Mouse (Mus musculus): ENCODE measurements at regions not wholly inside any gene's neighbourhood (a gene's known extent, or its start where the extent isn't known, plus 50 kb on each side); places are given as distances from the start of the nearest gene placed in this dataset.

DNA sequence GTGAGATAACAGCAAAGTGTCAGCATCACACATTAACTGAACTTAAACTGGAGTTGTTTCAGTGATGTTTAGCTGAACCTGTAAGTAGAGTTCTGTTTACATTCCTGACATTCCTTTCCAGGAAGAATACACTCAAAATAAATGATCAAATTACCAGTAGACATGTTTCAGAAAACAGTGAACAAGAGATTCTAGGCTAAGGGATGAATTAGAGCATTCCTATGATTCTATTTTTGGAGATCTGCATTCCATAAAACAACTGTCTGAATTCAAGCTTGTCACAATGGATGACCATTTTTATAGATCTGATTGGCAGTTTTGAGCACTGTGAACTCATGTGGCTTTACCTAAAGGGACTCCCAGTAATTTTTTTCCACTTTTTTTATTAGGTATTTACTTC lies 125.0 kb upstream of the Gm765 start:
- DNase-seq (ENCODE audit: low spot score), result no peak

DNA sequence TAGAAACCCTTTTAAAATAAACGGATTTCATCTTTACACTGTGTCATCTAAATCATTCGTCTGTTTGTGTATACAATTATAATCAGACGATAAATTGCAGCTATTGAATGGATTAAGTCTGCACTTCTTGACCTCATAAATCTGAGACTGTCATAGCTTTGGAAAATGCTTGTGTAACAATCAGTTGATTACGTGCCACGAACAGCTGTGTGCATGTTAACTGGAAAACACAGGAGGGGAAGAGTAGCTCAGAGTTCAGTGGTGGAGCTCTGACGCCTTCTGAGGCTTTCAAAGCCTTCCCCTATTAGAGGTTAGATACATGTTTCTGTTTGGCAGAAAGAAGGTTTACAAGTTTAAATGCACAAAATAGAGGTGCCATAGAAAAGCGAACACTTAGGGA lies 109.7 kb upstream of the Gm765 start:
- no peak for DNase-seq (ENCODE audit: low spot score)

DNA sequence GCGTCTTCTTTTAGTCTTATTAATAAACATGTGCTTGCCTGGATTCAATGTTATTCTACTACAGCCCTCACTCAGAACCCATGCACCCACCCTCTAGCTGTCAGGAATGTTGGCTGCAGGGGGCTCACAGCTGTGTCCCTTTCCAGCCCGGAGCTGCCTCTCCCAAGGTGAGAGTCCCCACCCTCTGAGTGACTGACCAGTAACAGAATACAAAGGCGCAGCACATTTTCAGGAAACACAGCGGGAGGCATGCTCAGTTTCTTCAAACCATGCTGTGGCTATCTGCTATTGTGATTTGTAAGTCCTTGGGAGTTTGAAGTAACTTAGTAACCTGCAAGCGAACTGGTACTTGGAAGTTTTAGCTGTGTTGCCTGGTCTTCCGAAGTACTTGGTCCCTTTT lies 93.1 kb upstream of the Gm765 start:
- DNase-seq (ENCODE audit: low spot score), result no peak

DNA sequence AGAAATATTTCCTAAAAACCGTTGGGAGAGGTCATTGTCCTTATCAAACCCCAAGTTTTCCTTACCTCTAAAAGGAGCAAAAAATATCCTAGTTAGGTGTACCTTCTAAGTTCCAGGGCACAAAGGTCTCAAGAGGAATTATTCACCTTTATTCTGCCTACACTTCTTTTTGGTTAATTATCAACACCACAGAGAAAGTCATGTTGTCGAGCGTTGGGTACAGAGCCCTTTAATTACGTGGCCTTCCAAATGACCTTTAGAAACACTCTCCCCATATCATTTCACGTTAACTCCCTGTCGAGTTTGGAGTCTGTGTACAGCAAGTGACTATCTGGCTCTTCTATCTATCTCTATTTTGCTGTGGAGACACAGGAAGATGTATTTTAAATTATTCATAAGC lies 90.7 kb upstream of the Gm765 start:
- DNase-seq (ENCODE audit: low spot score), result no peak

DNA sequence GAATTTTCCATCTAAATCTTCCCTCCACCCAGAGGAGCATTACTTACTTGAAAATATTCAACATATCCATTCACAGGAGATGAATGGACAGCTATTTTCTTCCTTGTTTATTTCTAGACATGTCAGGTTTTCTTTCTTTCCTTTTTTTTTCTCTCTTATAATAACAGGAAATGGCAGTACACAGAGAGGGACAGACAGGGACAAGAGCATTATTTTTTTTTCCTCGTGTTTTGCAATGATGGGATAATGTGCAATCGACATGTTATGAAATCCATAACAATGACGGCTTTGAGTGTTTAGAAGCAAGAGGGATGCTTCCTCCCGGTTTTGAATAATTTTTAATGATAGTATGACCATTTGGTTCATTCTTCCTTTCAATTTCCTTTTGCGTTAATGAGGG lies 86.6 kb upstream of the Gm765 start:
- DNase-seq (ENCODE audit: low spot score), result no peak

DNA sequence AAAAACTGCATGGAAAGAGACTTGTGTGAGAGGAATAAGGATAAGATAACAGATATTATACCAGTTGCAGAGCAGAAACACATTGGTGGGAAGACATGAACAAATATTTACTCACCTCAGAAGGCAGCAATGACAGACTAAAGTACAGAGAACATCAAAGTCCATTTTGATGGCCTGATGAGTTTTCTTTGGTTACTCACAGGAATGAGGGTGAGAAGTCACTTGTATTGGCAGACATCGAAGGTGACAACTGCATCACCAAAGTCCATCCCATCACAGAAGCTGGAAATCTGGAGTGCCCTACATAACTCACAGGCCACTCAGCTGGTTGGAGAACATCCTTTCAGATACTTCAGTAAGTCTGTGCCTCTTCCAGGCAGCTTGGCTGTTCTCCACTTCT lies 60.1 kb upstream of the Gm765 start:
- DNase-seq (ENCODE audit: low spot score), result no peak

DNA sequence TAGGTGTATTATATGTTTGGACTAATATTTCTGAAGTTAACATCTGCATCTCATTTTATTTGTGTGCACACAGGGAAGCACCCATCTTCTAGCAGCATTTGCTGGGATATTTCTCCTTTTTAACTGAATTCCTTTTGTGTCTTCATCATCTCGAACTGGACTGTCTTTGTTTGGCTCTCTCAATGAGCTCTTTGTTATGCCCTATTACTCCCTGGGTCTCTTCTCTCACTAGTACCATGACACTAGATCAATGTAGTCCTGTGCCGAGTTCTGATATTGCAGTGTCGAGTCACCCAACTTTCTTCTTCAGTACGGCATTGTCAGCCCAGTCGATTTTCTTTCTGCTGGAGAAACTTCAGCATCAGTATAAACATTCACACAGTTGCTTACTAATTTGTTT lies 52.0 kb upstream of the Gm765 start:
- DNase-seq (ENCODE audit: low spot score), result no peak
